Mouse (Mus musculus) left cerebral cortex, adult 11 months (tissue): ENCODE measurements around the gene Mllt3.
A peak's percentile ranks its signal among the peaks of the same experiment; 100 is the strongest.

Experiments used
- DNase-seq: peaks from one replicate; pipeline ENCODE4 v3.0.0; 2022; ENCODE audit warnings: low spot score

The Mllt3 gene

GRCm38 (mm10) chr4:88033216-88033653, at the start of gene Mllt3:
TSS of gene Mllt3 (minus strand) at chr4:88033364.
- DNase-seq: peak; percentile 86

GRCm38 (mm10) chr4:88082381-88082780, 49.2 kb upstream of the Mllt3 start:
- DNase-seq: no peak

GRCm38 (mm10) chr4:88081885-88082284, 48.7 kb upstream of the Mllt3 start:
- no peak for DNase-seq

- DNase-seq: no peak
Observed at GRCm38 (mm10) chr4:88081417-88081816, 48.3 kb upstream of the Mllt3 start.

GRCm38 (mm10) chr4:88078983-88079382, 45.8 kb upstream of the Mllt3 start:
- DNase-seq: no peak

GRCm38 (mm10) chr4:88075388-88075787, 42.2 kb upstream of the Mllt3 start:
- no peak for DNase-seq

- DNase-seq: no peak
Observed at GRCm38 (mm10) chr4:88046280-88046679, 13.1 kb upstream of the Mllt3 start.

GRCm38 (mm10) chr4:88045151-88045550, 12.0 kb upstream of the Mllt3 start:
- no peak for DNase-seq

GRCm38 (mm10) chr4:88035361-88035760, 2.2 kb upstream of the Mllt3 start:
- DNase-seq: peak; percentile 35

- DNase-seq: no peak
Observed at GRCm38 (mm10) chr4:88034387-88035157, 1.4 kb upstream of the Mllt3 start.

GRCm38 (mm10) chr4:88033729-88034386, 694 bp upstream of the Mllt3 start:
- DNase-seq: no peak

GRCm38 (mm10) chr4:88032151-88033098, 739 bp downstream of the Mllt3 start:
- peak; percentile 47 for DNase-seq

GRCm38 (mm10) chr4:88031211-88032150, 1.7 kb downstream of the Mllt3 start:
- DNase-seq: peak; percentile 24

- DNase-seq: no peak
Observed at GRCm38 (mm10) chr4:88023567-88023966, 9.6 kb downstream of the Mllt3 start.

GRCm38 (mm10) chr4:88022623-88023022, 10.5 kb downstream of the Mllt3 start:
- DNase-seq: no peak

GRCm38 (mm10) chr4:88020421-88020820, 12.7 kb downstream of the Mllt3 start:
- no peak for DNase-seq

- no peak for DNase-seq
Observed at GRCm38 (mm10) chr4:88019645-88020044, 13.5 kb downstream of the Mllt3 start.

- no peak for DNase-seq
Observed at GRCm38 (mm10) chr4:88017452-88018350, 15.5 kb downstream of the Mllt3 start.

- DNase-seq: no peak
Observed at GRCm38 (mm10) chr4:88015765-88016164, 17.4 kb downstream of the Mllt3 start.

GRCm38 (mm10) chr4:88015261-88015660, 17.9 kb downstream of the Mllt3 start:
- DNase-seq: no peak
